Mouse (Mus musculus) liver, adult 2 months (tissue): Measurements from ENCODE around the gene S1pr3. TPM values are rescaled to one million over a fixed set of nuclear protein-coding genes. Genes with fewer than 3 reads are reported as not detected.

ENCODE experiments used
- DNase-seq: peaks from one replicate; pipeline ENCODE4 v3.0.0-alpha.2; 2011; ENCODE audit warnings: low read depth, low spot score; ENCODE audit errors: extremely low read depth
- H3K27ac ChIP-seq: fragments of 200-500 bp; replicated peaks from 2 replicates; pipeline ENCODE4 v1.5.1; 2012; ENCODE audit warnings: low read depth, mild to moderate bottlenecking, control low read depth, inconsistent platforms, low read length; ENCODE audit not compliant: insufficient read depth
- H3K27me3 ChIP-seq: fragments of 200-500 bp; 2 replicates; pipeline ENCODE4 v1.6.1; 2012; ENCODE audit warnings: mild to moderate bottlenecking, moderate library complexity, low read length, inconsistent platforms; ENCODE audit not compliant: control insufficient read depth, insufficient read depth
- H3K36me3 ChIP-seq: fragments of 200-500 bp; 2 replicates; pipeline ENCODE4 v1.6.1; 2012; ENCODE audit warnings: low read length, inconsistent platforms; ENCODE audit not compliant: control insufficient read depth, insufficient read depth
- H3K4me1 ChIP-seq: fragments of 200-500 bp; 2 replicates; pipeline ENCODE4 v1.6.1; 2011; ENCODE audit warnings: low read length; ENCODE audit not compliant: control insufficient read depth, insufficient read depth
- H3K4me3 ChIP-seq: fragments of 200-500 bp; 2 replicates; pipeline ENCODE4 v1.5.1; 2011; ENCODE audit warnings: low read depth, mild to moderate bottlenecking, control low read depth, low read length, moderate library complexity; ENCODE audit not compliant: insufficient read depth
- H3K79me2 ChIP-seq: fragments of 200-500 bp; 2 replicates; pipeline ENCODE4 v1.6.1; 2012; ENCODE audit warnings: inconsistent platforms, mild to moderate bottlenecking, low read length, moderate library complexity; ENCODE audit not compliant: control insufficient read depth, insufficient read depth
- H3K9ac ChIP-seq: fragments of 200-500 bp; 2 replicates; pipeline ENCODE4 v1.6.1; 2012; ENCODE audit warnings: low read depth, mild to moderate bottlenecking, control low read depth, inconsistent platforms, low read length
- CTCF ChIP-seq: fragments of 200-500 bp; IDR thresholded peaks from 2 replicates; pipeline ENCODE4 v1.5.1; 2011; ENCODE audit warnings: low read depth, low read length, control low read depth
- POLR2A ChIP-seq: fragments of 200-500 bp; IDR thresholded peaks from 2 replicates; pipeline ENCODE4 v1.6.1; 2011; ENCODE audit warnings: low read length, control low read depth; ENCODE audit not compliant: insufficient read depth; ENCODE audit errors: extremely low read depth
- WGBS: fragments of 180-500 bp; shearing (Covaris S2); methylation state at CpG from one replicate; pipeline ENCODE4 v1.1.7; 2018; 5-methylcytosine and 5-hydroxymethylcytosine counted together
- polyA plus RNA-seq: library from polyadenylated mRNA; depleted of rRNA; stranded (reverse); fragments of >200 nt; gene quantifications from 2 replicates; pipeline ENCODE4 v1.2.3, GENCODE M21; 2012
- total RNA-seq: library from RNA; depleted of rRNA; stranded (reverse); fragments of >200 nt; gene quantifications from 2 replicates; pipeline ENCODE4 v1.2.3, GENCODE M21; 2014

Gene S1pr3
- total and polyA plus RNA-seq, 2 experiments: 0.83 to 1.6 TPM

DNA sequence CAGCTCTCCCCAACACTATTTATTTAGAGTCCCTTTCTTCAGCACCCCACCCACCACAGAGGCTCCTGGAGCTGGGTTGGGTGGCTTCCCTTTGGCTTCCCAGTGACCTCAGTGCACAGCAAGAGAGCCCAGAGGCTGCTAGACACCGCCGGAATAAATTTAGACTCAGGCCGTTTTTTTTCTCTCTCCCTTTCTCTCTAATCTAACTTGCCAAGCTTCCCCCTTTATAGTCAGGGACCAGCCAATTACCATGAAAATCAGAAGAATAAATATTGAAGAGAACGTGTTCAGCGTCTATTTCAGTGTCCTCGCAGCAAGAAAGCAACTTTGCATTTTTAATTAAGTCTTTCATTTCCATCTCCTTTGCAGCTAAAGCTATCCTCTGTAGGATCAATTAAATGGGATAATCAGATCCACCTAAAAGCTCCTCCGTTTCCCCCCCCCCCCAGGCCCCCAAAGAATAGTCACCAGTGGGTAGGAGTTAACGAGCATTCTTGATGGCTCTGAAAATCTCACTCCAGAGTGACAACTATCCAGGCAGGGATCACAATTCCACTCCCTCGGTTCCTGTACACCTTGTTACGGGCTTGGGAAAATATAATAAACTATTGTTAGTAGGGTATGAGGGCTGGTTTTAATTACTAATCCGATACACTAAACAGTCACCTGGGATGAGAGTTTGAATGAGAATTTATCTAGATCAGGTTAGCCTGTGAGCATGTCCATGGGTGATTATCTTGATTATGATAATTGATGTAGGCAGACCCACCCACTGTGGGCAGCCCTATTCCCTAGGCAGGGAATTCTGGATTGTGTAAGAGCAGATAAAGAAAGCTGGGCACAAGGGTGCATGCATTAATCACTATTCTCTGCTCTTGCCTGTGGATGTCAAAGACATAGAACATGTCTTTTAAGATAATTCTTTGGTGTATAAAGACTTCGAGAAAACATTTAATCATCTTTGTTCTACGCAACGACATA lies 29.0 kb downstream of the S1pr3 start:
- no peak overlapping the region for H3K4me3 ChIP-seq
- H3K27ac ChIP-seq: no peak overlapping the region
- H3K27me3 ChIP-seq: 0 out of 2 replicates have a peak, but pooled peaks cover 2% of the 10 kb centered on the region
- no peaks in the 10 kb centered on the region for H3K79me2 ChIP-seq
- H3K36me3 ChIP-seq: no peaks in the 10 kb centered on the region
- no peak for DNase-seq
- TF ChIP-seq POLR2A (no peak), CTCF (no peak)
- 84% methylated on average over 14 of the region's 14 CpGs for WGBS
- no peaks in the 10 kb centered on the region for H3K4me1 ChIP-seq
- no peak overlapping the region for H3K9ac ChIP-seq

GRCm38 (mm10) chr13:51442922-51443321 lies 34.5 kb downstream of the S1pr3 start:
- 86% methylated on average over 8 of the region's 8 CpGs for WGBS

GRCm38 (mm10) chr13:51446550-51446949 lies 38.1 kb downstream of the S1pr3 start:
- no peak overlapping the region for H3K27ac ChIP-seq
- H3K36me3 ChIP-seq: no peaks in the 10 kb centered on the region
- 58% methylated on average over 4 of the region's 4 CpGs for WGBS
- no peak for DNase-seq
- no peak overlapping the region for H3K9ac ChIP-seq
- no peaks in the 10 kb centered on the region for H3K4me1 ChIP-seq
- TF ChIP-seq POLR2A (no peak), CTCF (no peak)
- no peaks in the 10 kb centered on the region for H3K79me2 ChIP-seq
- no peak overlapping the region for H3K4me3 ChIP-seq
- H3K27me3 ChIP-seq: no peaks in the 10 kb centered on the region

More at GRCm38 (mm10) chr13:51442922-51443321, 34.5 kb downstream of the S1pr3 start:
- no peaks in the 10 kb centered on the region for H3K36me3 ChIP-seq
- H3K4me1 ChIP-seq: no peaks in the 10 kb centered on the region
- no peaks in the 10 kb centered on the region for H3K79me2 ChIP-seq
- no peak for DNase-seq
- H3K4me3 ChIP-seq: no peak overlapping the region
- no peaks in the 10 kb centered on the region for H3K27me3 ChIP-seq
- TF ChIP-seq POLR2A: no peak
- TF ChIP-seq CTCF: no peak
- H3K9ac ChIP-seq: no peak overlapping the region
- no peak overlapping the region for H3K27ac ChIP-seq

DNA sequence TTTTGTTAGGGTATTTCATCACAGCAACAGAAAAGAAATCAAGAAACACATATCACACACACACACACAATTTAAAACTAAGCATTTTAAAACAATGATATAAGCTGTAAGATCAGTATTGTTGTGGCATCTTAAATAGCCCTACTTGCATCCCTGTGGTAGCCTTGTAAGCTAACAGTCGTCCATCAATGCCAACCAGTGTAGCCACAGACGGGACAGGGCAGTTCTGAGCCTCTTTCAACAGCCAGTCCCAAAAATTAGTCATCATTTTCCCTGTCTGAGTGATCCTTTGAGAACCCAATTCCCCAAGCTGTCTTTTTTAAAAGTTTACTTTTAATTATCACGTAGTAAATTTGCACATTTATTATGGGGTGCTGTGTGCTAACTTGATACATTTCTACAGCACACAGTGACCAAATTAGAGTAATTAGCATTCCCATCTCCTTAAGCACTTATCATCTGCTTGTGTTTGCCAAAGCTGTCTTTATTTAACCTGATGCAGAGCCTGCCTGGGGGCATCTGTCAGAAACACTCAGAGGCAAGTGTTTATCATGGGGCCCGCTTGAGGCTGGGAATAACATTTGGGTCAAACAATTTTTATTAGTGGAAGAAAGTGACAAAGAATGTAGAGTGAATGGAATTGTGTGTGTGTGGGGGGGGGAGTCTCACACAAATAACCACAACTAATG lies 47.9 kb downstream of the S1pr3 start:
- H3K4me3 ChIP-seq: no peak overlapping the region
- no peaks in the 10 kb centered on the region for H3K4me1 ChIP-seq
- TF ChIP-seq CTCF (no peak), POLR2A (no peak)
- no peak for DNase-seq
- no peaks in the 10 kb centered on the region for H3K79me2 ChIP-seq
- H3K27me3 ChIP-seq: no peaks in the 10 kb centered on the region
- no peaks in the 10 kb centered on the region for H3K36me3 ChIP-seq
- H3K27ac ChIP-seq: no peak overlapping the region
- H3K9ac ChIP-seq: no peak overlapping the region
- WGBS: 31% methylated on average over 4 of the region's 4 CpGs

- whole genome bisulfite sequencing: 73% methylated on average over 4 of the region's 4 CpGs
- Histone ChIP-seq H3K36me3 (no peaks in the 10 kb centered on the region), H3K79me2 (no peaks in the 10 kb centered on the region), H3K9ac (no peak overlapping the region), H3K4me1 (no peaks in the 10 kb centered on the region), H3K4me3 (no peak overlapping the region), H3K27ac (no peak overlapping the region), H3K27me3 (no peaks in the 10 kb centered on the region)
- TF ChIP-seq POLR2A (no peak), CTCF (no peak)
- DNase-seq: no peak
Observed at GRCm38 (mm10) chr13:51464294-51464693, 55.9 kb downstream of the S1pr3 start.
